Mouse (Mus musculus): ENCODE data around the gene Asb13. TPM values are rescaled to one million over a fixed set of nuclear protein-coding genes. Genes with fewer than 3 reads are reported as not detected.

Asb13 gene
- 6.8 and 8.4 TPM in 2 replicates for polyA plus RNA-seq (2015; fragmentation: Nextera tagmentation; extraction: Ambion mirVana)

DNA sequence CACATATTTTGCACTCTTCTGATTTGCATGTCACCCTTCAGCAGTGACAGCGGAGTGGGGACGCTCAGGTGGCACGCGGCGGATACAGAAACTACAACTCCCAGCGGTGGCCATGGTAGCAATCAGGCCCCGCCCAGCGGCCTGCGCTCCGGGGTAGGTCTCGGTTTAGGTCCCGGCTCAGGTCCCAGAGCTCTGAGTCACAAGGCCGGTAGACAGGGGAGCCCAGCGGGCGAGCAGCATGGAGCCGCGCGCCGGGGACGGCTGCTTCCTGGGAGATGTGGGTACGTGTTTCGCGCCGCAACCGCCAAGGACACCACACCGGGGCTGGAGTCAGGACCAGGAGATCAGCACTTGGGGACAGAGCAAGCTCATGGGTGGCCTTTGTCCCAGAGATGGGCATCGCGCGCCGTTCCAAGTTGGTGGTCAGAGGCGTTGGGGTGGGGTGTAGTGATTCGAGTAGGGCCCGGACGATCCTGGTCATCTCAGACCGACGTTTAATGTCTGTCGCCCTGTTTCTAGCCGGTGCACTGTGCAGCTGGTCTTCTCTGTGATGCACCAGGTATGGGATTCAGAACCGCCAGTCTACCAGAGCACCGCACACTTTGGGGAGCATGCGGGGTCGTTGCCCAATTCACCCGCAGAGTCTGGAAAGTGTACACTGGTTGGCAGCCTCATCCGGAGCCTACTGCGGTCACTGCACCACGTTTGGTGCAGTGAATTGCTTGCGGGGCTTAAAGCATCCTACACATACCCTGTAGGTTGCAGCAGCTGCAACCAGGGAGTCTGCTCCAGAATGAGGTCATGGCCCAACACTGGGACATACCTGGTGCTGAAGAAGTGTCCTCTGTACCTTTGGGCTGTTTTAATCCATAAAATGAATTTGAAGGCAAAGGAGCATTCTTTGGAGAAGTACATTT is at the start of gene Asb13:
Asb13 (plus strand) TSS at position 138 of the 917 bp plus-strand sequence.

DNA sequence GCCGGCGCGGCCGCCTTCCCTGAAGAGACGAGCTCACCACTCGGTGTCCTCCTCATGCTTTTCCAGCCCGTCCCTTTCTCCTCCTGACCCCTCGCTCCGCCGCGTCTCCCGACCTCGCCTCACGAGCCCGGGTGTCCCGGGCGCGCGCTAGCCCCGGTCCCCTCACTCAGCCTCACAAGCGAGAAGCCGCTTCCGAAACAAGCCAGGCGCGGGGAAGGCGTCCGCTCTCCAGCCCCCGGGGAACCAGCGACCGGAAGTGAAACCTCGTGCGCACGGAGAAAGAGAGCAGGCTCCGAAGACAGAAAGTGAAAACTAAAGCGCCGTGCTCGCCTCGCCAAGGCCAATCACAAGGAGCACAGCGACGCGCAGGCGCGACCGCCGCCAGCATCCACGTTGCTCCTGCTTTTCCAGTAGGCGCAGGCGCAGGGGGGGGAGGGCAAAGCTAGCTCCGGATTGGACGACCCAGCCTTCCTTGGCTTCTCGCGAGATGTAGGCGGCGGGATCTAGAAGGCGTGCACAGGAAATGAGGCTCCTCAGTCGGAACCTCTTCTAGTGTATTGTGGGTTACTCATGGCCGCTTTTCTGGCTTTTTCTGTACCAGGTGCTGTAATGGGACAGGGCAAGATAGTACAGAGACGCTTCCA is 22.9 kb upstream of the Asb13 start, which contains the start of gene Fam208b:
Fam208b (minus strand) TSS at position 314 of the 644 bp plus-strand sequence.

Other genes starting within 250 kb of the Asb13 start
- 306 and 344 TPM in 2 replicates for gene Gdi2, start 96.0 kb upstream of the Asb13 start, polyA plus RNA-seq (2015; fragmentation: Nextera tagmentation; extraction: Ambion mirVana)
- 3.7 and 5.2 TPM in 2 replicates for gene Fam208b, start 22.9 kb upstream of the Asb13 start, polyA plus RNA-seq (2015; fragmentation: Nextera tagmentation; extraction: Ambion mirVana)
- 0.22 TPM in 1 of 2 replicates, not detected in the other for gene Calml3, start 170.3 kb downstream of the Asb13 start, polyA plus RNA-seq (2015; fragmentation: Nextera tagmentation; extraction: Ambion mirVana)
- not detected in 2 replicates for gene Calm4, start 203.7 kb downstream of the Asb13 start, polyA plus RNA-seq (2015; fragmentation: Nextera tagmentation; extraction: Ambion mirVana)
- gene Calm5, start 220.1 kb downstream of the Asb13 start, polyA plus RNA-seq (2015; fragmentation: Nextera tagmentation; extraction: Ambion mirVana) = not detected in 2 replicates

Measured in urinary bladder, postnatal 0 days (tissue).